Mouse (Mus musculus): ENCODE data around the gene Efcab9. TPM values are rescaled to one million over a fixed set of nuclear protein-coding genes. Genes with fewer than 3 reads are reported as not detected.

Efcab9 gene
- total and polyA plus RNA-seq, 3 experiments, result 0.77 to 1.3 TPM; not detected in 1

GRCm38 (mm10) chr11:32542687-32543411, 11.0 kb upstream of the Efcab9 start:
- H3K4me1 ChIP-seq (ENCODE audit: control insufficient read depth in 1 of 2, insufficient read depth in 2 of 2, low read length in 2 of 2), result peaks cover 19 to 41% of the 10 kb centered on the region in 2 experiments
- H3K79me2 ChIP-seq (ENCODE audit: control insufficient read depth, insufficient read depth, low read length, poor library complexity), result no peaks in the 10 kb centered on the region; the same call in 1 of the 2 replicates
- H3K9ac ChIP-seq (ENCODE audit: control insufficient read depth, low read depth, low read length, poor library complexity, severe bottlenecking), result peak overlapping the region; percentile 66
- no peaks in the 10 kb centered on the region for H3K9me3 ChIP-seq (replicated peaks; ENCODE audit: insufficient read depth, low read length)
- peak overlapping the region; percentile 18 to 27 for H3K4me3 ChIP-seq (ENCODE audit: control insufficient read depth in 1 of 2, insufficient read depth in 1 of 2, low read depth in 2 of 2, low read length in 2 of 2)
- H3K36me3 ChIP-seq (ENCODE audit: control insufficient read depth in 1 of 2, insufficient read depth in 2 of 2, low read length in 2 of 2), result peaks cover 0 to 32% of the 10 kb centered on the region in 2 experiments; a peak in 2 of 4 replicates
- no peaks in the 10 kb centered on the region for H3K27me3 ChIP-seq (ENCODE audit: control insufficient read depth in 1 of 2, insufficient read depth in 2 of 2, low read length in 2 of 2)
- peak; percentile 96 for DNase-seq (ENCODE audit: low read depth, low spot score)
- peak overlapping the region; percentile 96 for H3K27ac ChIP-seq (ENCODE audit: control insufficient read depth, low read depth, low read length)
- TF ChIP-seq ELF1 (IDR thresholded peaks at IDR 0.05; ENCODE audit: low read depth, low read length) (peak; percentile 52; the same call in 1 of the 2 replicates), E2F4 (IDR thresholded peaks at IDR 0.05; ENCODE audit: borderline replicate concordance, low read depth, low read length) (no peak), GATA1 (IDR thresholded peaks at IDR 0.05; ENCODE audit: low read depth, low read length) (no peak), MAX (IDR thresholded peaks at IDR 0.05; ENCODE audit: low read length) (0 out of 2 replicates have a peak, but pooled peaks have one; percentile 27), TBP (IDR thresholded peaks at IDR 0.05; ENCODE audit: low read depth, low read length) (peak; percentile 70), RCOR1 (IDR thresholded peaks at IDR 0.05; ENCODE audit: low read depth, low read length) (peak; percentile 44; the same call in 1 of the 2 replicates), ZNF384 (IDR thresholded peaks at IDR 0.05; ENCODE audit: low read depth, low read length) (peak; percentile 96), NRF1 (IDR thresholded peaks at IDR 0.05; ENCODE audit: insufficient read depth, low read depth, low read length, poor library complexity, severe bottlenecking) (0 out of 2 replicates have a peak, but pooled peaks have one; percentile 7), BHLHE40 (IDR thresholded peaks at IDR 0.05; ENCODE audit: borderline replicate concordance, low read depth, low read length) (0 out of 2 replicates have a peak, but pooled peaks have one; percentile 45), GABPA (IDR thresholded peaks at IDR 0.05; ENCODE audit: low read depth, low read length) (no peak), MAFK (IDR thresholded peaks at IDR 0.05; ENCODE audit: borderline replicate concordance, low read depth, low read length) (peak; percentile 33; the same call in 1 of the 2 replicates), UBTF (IDR thresholded peaks at IDR 0.05; ENCODE audit: borderline replicate concordance, insufficient read depth, low read depth, low read length) (no peak), USF2 (IDR thresholded peaks at IDR 0.05; ENCODE audit: borderline replicate concordance in 1 of 2, insufficient read depth in 1 of 2, low read depth in 1 of 2, low read length in 2 of 2) (no peak), CHD1 (IDR thresholded peaks at IDR 0.05; ENCODE audit: low read depth, low read length) (no peak; the same call in 1 of the 2 replicates), POLR2AphosphoS5 (IDR thresholded peaks at IDR 0.05; ENCODE audit: borderline replicate concordance, low read depth, low read length) (no peak), MEF2A (IDR thresholded peaks at IDR 0.05; ENCODE audit: extremely low read depth, insufficient replicate concordance, low read depth, low read length, poor library complexity, severe bottlenecking) (0 out of 2 replicates have a peak, but pooled peaks have one; percentile 29), ZC3H11A (IDR thresholded peaks at IDR 0.05; ENCODE audit: low read depth, low read length) (no peak), JUND (IDR thresholded peaks at IDR 0.05; ENCODE audit: low read depth, low read length) (no peak), MXI1 (IDR thresholded peaks at IDR 0.05; ENCODE audit: low read depth, low read length) (peak; percentile 61; the same call in 1 of the 2 replicates), SMC3 (IDR thresholded peaks at IDR 0.05; ENCODE audit: low read depth, low read length) (no peak), MYB (IDR thresholded peaks at IDR 0.05; ENCODE audit: low read depth, low read length) (no peak), ZMIZ1 (IDR thresholded peaks at IDR 0.05; ENCODE audit: low read depth, low read length) (no peak), KAT2A (conservative IDR thresholded peaks at IDR 0.05; ENCODE audit: low read depth, low read length) (0 out of 2 replicates have a peak, but pooled peaks have one; percentile 10), SIN3A (IDR thresholded peaks at IDR 0.05; ENCODE audit: low read length) (peak; percentile 77), NELFE (IDR thresholded peaks at IDR 0.05; ENCODE audit: low read depth, low read length) (peak; percentile 52), POLR2AphosphoS2 (IDR thresholded peaks at IDR 0.05; ENCODE audit: low read length) (peak; percentile 68; the same call in 1 of the 2 replicates), CTCF (IDR thresholded peaks at IDR 0.05 in 2 of 3, conservative IDR thresholded peaks at IDR 0.05 in 1 of 3; ENCODE audit: control insufficient read depth in 1 of 3, insufficient read depth in 1 of 3, low read depth in 2 of 3, low read length in 3 of 3, poor library complexity in 1 of 3, severe bottlenecking in 1 of 3) (no peak; a peak in 1 of 6 replicates), TCF12 (IDR thresholded peaks at IDR 0.05; ENCODE audit: low read depth, low read length) (peak; percentile 69), ETS1 (IDR thresholded peaks at IDR 0.05; ENCODE audit: low read depth, low read length) (peak; percentile 75; the same call in 1 of the 2 replicates), USF1 (IDR thresholded peaks at IDR 0.05; ENCODE audit: low read depth, low read length) (peak; percentile 31; the same call in 1 of the 2 replicates), MAZ (IDR thresholded peaks at IDR 0.05; ENCODE audit: low read depth, low read length) (peak; percentile 84), EP300 (IDR thresholded peaks at IDR 0.05; ENCODE audit: low read depth in 1 of 2, low read length in 2 of 2) (peak; percentile 73 to 93), ZKSCAN1 (IDR thresholded peaks at IDR 0.05; ENCODE audit: low read depth, low read length) (no peak), RAD21 (IDR thresholded peaks at IDR 0.05; ENCODE audit: low read depth, low read length) (no peak; the same call in 1 of the 2 replicates)

Data from MEL (cell line).